Mouse (Mus musculus) spleen, postnatal 4 days (tissue): ENCODE measurements at regions not wholly inside any gene's neighbourhood (a gene's known extent, or its start where the extent isn't known, plus 50 kb on each side); places are given as distances from the start of the nearest gene placed in this dataset.

Experiments
- DNase-seq, 2 experiments: peaks; one replicate each; pipeline ENCODE4 v3.0.0; 2022; ENCODE audit warnings: low spot score in 2 of 2

DNA sequence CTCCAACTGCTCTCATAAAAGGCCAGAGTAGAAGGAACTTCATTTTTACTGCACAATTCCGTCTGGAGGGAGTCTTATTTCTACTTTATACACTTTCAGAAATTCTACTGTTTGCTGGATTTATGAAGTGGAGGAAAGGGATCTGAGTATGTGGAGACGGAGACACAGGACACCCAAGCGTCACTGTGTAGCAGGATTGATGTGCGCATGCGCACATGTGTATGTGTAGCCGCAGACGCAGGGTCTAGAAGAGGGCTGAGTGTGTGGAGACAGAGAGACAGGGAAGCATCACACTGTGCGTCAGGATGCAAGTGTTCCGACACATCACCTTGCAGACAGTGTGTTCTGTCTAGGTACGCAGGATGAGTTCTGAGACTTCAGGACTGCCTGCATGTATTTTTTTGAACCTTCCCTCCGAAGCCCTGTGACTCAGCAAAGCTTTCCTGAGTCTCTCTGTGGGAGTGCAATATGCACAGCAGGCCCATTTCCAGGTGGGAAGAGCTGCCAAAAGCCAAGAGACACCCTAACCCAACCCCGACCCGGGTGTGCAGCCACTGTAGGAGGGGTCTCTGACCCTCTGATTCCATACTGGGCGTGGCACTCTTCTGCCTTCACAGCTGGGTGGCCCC lies 67.1 kb upstream of the Fam19a5 start:
- DNase-seq, result no peak

DNA sequence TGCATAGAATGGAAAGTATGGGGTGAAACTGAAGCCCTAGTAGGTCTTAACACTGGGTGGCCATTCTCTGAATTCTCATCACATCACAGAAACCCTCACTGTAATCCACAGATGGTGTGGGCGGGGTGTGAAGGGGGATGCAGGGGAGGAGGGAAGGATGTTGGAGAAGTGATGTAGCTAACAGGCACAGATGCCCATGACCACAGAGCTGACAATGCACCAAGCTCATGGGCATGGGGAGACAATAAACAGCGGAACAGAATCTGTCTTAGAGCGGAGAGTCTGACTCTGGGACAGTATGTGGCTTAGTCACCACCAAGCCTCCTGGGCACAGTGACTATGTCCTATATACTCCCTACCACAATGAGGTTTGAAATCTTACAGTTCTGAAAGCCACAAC lies 63.3 kb upstream of the Fam19a5 start:
- DNase-seq, result no peak
